Mouse (Mus musculus) cerebellum, adult 9-11 months (tissue): ENCODE data around the gene Gstp3.
A peak's percentile ranks its signal among the peaks of the same experiment; 100 is the strongest.
"Not testable (repeated sequence)": the region's sequence is repeated elsewhere in the genome, so short reads cannot be mapped to it uniquely, and the experiment has no call there.

Experiments used
- DNase-seq: peaks from one replicate; pipeline ENCODE4 v3.0.0; 2022

Gstp3 gene

GRCm38 (mm10) chr19:4037154-4037787 lies 22.1 kb downstream of the Gstp3 start:
- not testable (repeated sequence) for DNase-seq

- DNase-seq, result no peak
These were observed 22.9 kb downstream of the Gstp3 start for GRCm38 (mm10) chr19:4036327-4037045.

- DNase-seq, result no peak
These were observed 25.6 kb downstream of the Gstp3 start for GRCm38 (mm10) chr19:4033742-4034141.

- no peak for DNase-seq
These were observed 26.1 kb downstream of the Gstp3 start for GRCm38 (mm10) chr19:4033298-4033697.

- DNase-seq, result no peak
These were observed 26.7 kb downstream of the Gstp3 start for GRCm38 (mm10) chr19:4032668-4033067.

DNA sequence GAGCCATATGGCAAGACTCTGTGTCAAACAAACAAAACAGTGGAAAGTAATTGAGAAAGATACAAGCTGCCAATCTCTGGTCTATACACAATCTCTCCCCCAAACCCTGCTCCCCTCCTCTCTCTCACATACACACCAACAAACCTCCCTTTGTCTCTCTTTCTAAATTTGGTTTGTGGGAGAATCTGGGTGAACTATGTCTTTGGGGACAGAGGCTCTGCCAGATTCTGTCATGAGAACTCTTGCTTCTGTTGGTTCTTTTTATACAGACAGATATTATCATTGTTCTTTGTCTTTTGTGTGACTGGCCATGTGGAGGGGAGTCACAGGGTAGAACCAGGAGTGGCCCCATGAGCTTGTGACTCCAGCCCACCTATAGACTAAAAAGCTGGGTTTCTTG lies 31.8 kb downstream of the Gstp3 start:
- no peak for DNase-seq

DNA sequence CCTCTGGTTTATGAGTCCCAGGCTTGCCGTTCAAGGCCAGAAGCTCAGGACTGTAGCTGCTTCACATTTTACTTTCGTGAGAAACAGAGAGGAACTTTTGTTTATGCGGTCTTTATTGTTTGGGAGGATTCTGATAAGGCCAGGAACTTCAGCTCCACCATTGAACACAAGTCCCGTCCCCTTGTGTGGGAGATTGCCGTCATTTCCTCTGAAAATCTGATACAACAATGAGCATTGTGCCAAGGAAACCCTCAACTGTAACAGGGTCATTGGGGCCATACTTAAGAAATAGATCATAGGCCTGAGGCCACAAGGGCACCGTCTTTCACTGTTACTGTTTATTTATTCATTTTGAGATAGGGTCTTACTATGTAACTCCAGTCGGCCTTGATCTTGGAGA lies 36.2 kb downstream of the Gstp3 start:
- DNase-seq, result no peak

- peak; percentile 90 for DNase-seq
These were observed 40.4 kb downstream of the Gstp3 start for GRCm38 (mm10) chr19:4018743-4019583.

GRCm38 (mm10) chr19:4017921-4018587 lies 41.3 kb downstream of the Gstp3 start:
- no peak for DNase-seq

GRCm38 (mm10) chr19:4015635-4016034 lies 43.7 kb downstream of the Gstp3 start:
- DNase-seq, result no peak

GRCm38 (mm10) chr19:4014802-4015201 lies 44.6 kb downstream of the Gstp3 start:
- peak; percentile 38 for DNase-seq

DNA sequence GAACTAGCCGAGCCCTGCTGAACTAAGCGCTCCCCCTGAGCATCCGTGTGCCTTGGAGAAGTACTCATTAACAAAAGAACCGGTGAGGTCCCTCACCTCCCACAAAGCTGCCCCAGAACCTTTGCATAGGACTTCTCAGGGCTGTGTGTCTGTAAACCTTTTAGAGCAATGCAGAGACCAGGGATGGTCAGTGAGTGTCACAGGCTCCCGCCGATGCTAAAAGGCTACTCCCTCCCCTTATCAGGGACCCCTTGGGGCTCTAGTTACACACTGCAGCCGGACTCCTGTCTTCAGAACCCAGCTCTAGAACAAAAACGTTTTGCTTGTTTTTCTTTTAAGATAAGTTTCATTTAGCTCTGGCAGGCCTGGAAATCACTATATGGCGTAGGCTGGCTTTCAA lies 46.3 kb downstream of the Gstp3 start:
- no peak for DNase-seq

DNA sequence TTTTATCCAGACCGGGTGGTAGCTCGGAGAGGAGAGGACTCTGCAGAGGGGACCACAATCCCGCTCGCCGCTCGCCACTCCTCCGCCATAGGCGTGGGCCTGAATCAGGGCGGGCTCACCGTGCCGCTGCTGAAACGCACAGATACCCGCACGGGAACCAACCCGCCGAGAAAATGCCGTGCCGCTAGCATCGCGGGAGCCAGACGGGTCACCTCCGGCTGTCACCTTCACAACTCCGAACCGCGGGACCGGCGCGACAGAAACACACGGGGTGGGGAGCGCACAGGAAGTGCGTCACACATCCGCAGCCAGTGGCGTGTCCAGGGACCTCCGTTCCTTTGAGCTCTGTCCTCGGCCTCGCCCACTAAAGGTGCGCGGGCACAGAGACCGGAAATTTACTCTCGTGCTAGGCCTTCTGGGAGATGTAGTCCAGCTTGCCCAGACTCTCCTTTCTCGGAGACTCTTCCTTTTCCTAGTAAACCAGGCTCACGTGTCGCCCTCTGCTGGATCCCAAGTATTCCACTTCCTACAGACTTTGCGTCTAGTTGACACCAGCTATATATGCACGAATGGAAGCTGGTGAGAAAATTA lies 46.8 kb downstream of the Gstp3 start, which contains the start of gene Ndufv1:
Gene Ndufv1 (minus strand): TSS at position 375 of the 591 bp plus-strand sequence.
- DNase-seq, result peak; percentile 99

DNA sequence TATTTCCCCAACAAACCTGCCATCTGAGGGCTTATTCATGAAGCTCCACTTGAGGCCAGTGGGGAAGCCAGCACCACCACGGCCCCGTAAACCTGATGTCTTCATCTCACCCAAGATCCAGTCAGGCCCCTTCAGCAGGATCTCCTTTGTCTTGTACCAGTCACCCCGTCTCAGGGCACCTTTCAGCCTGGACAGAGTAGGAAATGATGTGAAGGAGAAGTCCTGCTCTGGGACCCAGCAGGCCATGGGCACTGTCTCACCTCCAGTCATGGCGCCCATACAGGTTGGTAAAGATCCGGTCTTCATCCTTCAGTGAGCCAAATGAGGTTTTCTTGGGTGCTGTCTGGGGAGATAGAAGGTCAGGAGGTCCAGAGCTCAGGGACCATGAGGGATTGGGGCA lies 48.3 kb downstream of the Gstp3 start:
- peak; percentile 32 for DNase-seq
